Mouse (Mus musculus): ENCODE measurements around the gene Atp6v1g3. TPM values are rescaled to one million over a fixed set of nuclear protein-coding genes. Genes with fewer than 3 reads are reported as not detected.

Atp6v1g3 gene
- polyA plus RNA-seq (2016; fragmentation: Nextera tagmentation; extraction: Ambion mirVana) = not detected in 2 replicates

GRCm38 (mm10) chr1:138273438-138273837, at the start of gene Atp6v1g3:
Gene Atp6v1g3 (plus strand): TSS chr1:138273738.
- WGBS = 79% methylated on average over 2 of the region's 2 CpGs
- H3K27me3 ChIP-seq (ENCODE audit: insufficient read depth, poor library complexity, severe bottlenecking) = no peaks in the 10 kb centered on the region
- H3K4me3 ChIP-seq = no peak within 1 kb of the TSS
- no peak within 1 kb of the TSS for H3K27ac ChIP-seq
- H3K9me3 ChIP-seq = no peaks in the 10 kb centered on the region
- H3K36me3 ChIP-seq = no peaks in the 10 kb centered on the region
- no peaks in the 10 kb centered on the region for H3K4me1 ChIP-seq
- DNase-seq (ENCODE audit: low spot score) = no peak

- H3K36me3 ChIP-seq = no peaks in the 10 kb centered on the region
- H3K27ac ChIP-seq = no peak overlapping the region
- no peak for DNase-seq (ENCODE audit: low spot score)
- no peaks in the 10 kb centered on the region for H3K27me3 ChIP-seq (ENCODE audit: insufficient read depth, poor library complexity, severe bottlenecking)
- H3K9me3 ChIP-seq = no peaks in the 10 kb centered on the region
- H3K4me1 ChIP-seq = no peaks in the 10 kb centered on the region
- H3K4me3 ChIP-seq = no peak overlapping the region
These were observed 40.5 kb upstream of the Atp6v1g3 start for GRCm38 (mm10) chr1:138233051-138233450.

- Histone ChIP-seq H3K36me3 (no peaks in the 10 kb centered on the region), H3K27me3 (ENCODE audit: insufficient read depth, poor library complexity, severe bottlenecking) (no peaks in the 10 kb centered on the region), H3K9me3 (no peaks in the 10 kb centered on the region), H3K27ac (no peak overlapping the region), H3K4me1 (no peaks in the 10 kb centered on the region), H3K4me3 (no peak overlapping the region)
- WGBS = 75% methylated on average over 2 of the region's 2 CpGs
- DNase-seq (ENCODE audit: low spot score) = no peak
These were observed 36.3 kb upstream of the Atp6v1g3 start for GRCm38 (mm10) chr1:138237252-138237651.

- H3K9me3 ChIP-seq = no peaks in the 10 kb centered on the region
- no peak overlapping the region for H3K27ac ChIP-seq
- no peak for DNase-seq (ENCODE audit: low spot score)
- H3K4me3 ChIP-seq = no peak overlapping the region
- no peaks in the 10 kb centered on the region for H3K27me3 ChIP-seq (ENCODE audit: insufficient read depth, poor library complexity, severe bottlenecking)
- no peaks in the 10 kb centered on the region for H3K36me3 ChIP-seq
- WGBS = 73% methylated on average over 5 of the region's 5 CpGs
- H3K4me1 ChIP-seq = no peaks in the 10 kb centered on the region
These were observed 29.6 kb upstream of the Atp6v1g3 start for GRCm38 (mm10) chr1:138243947-138244346.

GRCm38 (mm10) chr1:138244485-138244884, 29.1 kb upstream of the Atp6v1g3 start:
- no peak overlapping the region for H3K27ac ChIP-seq
- no peaks in the 10 kb centered on the region for H3K27me3 ChIP-seq (ENCODE audit: insufficient read depth, poor library complexity, severe bottlenecking)
- WGBS = 53% methylated on average over 7 of the region's 7 CpGs
- no peak overlapping the region for H3K4me3 ChIP-seq
- DNase-seq (ENCODE audit: low spot score) = no peak
- no peaks in the 10 kb centered on the region for H3K9me3 ChIP-seq
- no peaks in the 10 kb centered on the region for H3K4me1 ChIP-seq
- H3K36me3 ChIP-seq = no peaks in the 10 kb centered on the region

GRCm38 (mm10) chr1:138245103-138245502, 28.4 kb upstream of the Atp6v1g3 start:
- Histone ChIP-seq H3K4me3 (no peak overlapping the region), H3K4me1 (no peaks in the 10 kb centered on the region), H3K9me3 (no peaks in the 10 kb centered on the region), H3K27me3 (ENCODE audit: insufficient read depth, poor library complexity, severe bottlenecking) (no peaks in the 10 kb centered on the region), H3K36me3 (no peaks in the 10 kb centered on the region), H3K27ac (no peak overlapping the region)
- DNase-seq (ENCODE audit: low spot score) = no peak
- WGBS = 76% methylated on average over 4 of the region's 4 CpGs

- H3K27ac ChIP-seq = no peak overlapping the region
- no peaks in the 10 kb centered on the region for H3K9me3 ChIP-seq
- no peaks in the 10 kb centered on the region for H3K27me3 ChIP-seq (ENCODE audit: insufficient read depth, poor library complexity, severe bottlenecking)
- no peaks in the 10 kb centered on the region for H3K4me1 ChIP-seq
- WGBS = 80% methylated on average over 3 of the region's 3 CpGs
- no peaks in the 10 kb centered on the region for H3K36me3 ChIP-seq
- DNase-seq (ENCODE audit: low spot score) = no peak
- H3K4me3 ChIP-seq = no peak overlapping the region
These were observed 28.0 kb upstream of the Atp6v1g3 start for GRCm38 (mm10) chr1:138245533-138245932.

GRCm38 (mm10) chr1:138246438-138247164, 26.9 kb upstream of the Atp6v1g3 start:
- no peaks in the 10 kb centered on the region for H3K9me3 ChIP-seq
- no peak overlapping the region for H3K27ac ChIP-seq
- H3K4me1 ChIP-seq = no peaks in the 10 kb centered on the region
- H3K4me3 ChIP-seq = no peak overlapping the region
- 86% methylated on average over 7 of the region's 7 CpGs for WGBS
- no peaks in the 10 kb centered on the region for H3K27me3 ChIP-seq (ENCODE audit: insufficient read depth, poor library complexity, severe bottlenecking)
- H3K36me3 ChIP-seq = no peaks in the 10 kb centered on the region
- DNase-seq (ENCODE audit: low spot score) = no peak

- WGBS = 83% methylated on average over 8 of the region's 8 CpGs
- no peaks in the 10 kb centered on the region for H3K27me3 ChIP-seq (ENCODE audit: insufficient read depth, poor library complexity, severe bottlenecking)
- no peak overlapping the region for H3K27ac ChIP-seq
- no peak overlapping the region for H3K4me3 ChIP-seq
- no peaks in the 10 kb centered on the region for H3K4me1 ChIP-seq
- H3K36me3 ChIP-seq = no peaks in the 10 kb centered on the region
- H3K9me3 ChIP-seq = no peaks in the 10 kb centered on the region
- no peak for DNase-seq (ENCODE audit: low spot score)
These were observed 25.6 kb upstream of the Atp6v1g3 start for GRCm38 (mm10) chr1:138247699-138248483.

- Histone ChIP-seq H3K4me1 (no peaks in the 10 kb centered on the region), H3K27me3 (ENCODE audit: insufficient read depth, poor library complexity, severe bottlenecking) (no peaks in the 10 kb centered on the region), H3K4me3 (no peak overlapping the region), H3K36me3 (no peaks in the 10 kb centered on the region), H3K27ac (no peak overlapping the region), H3K9me3 (no peaks in the 10 kb centered on the region)
- no peak for DNase-seq (ENCODE audit: low spot score)
- WGBS = 79% methylated on average over 2 of the region's 2 CpGs
These were observed 24.8 kb upstream of the Atp6v1g3 start for GRCm38 (mm10) chr1:138248770-138249169.

- no peaks in the 10 kb centered on the region for H3K9me3 ChIP-seq
- WGBS = 58% methylated on average over 2 of the region's 2 CpGs
- DNase-seq (ENCODE audit: low spot score) = no peak
These were observed 22.6 kb upstream of the Atp6v1g3 start for GRCm38 (mm10) chr1:138250951-138251350.

GRCm38 (mm10) chr1:138256172-138256789, 17.3 kb upstream of the Atp6v1g3 start:
- Histone ChIP-seq H3K4me1 (no peaks in the 10 kb centered on the region), H3K9me3 (no peaks in the 10 kb centered on the region), H3K27me3 (ENCODE audit: insufficient read depth, poor library complexity, severe bottlenecking) (no peaks in the 10 kb centered on the region), H3K4me3 (no peak overlapping the region), H3K36me3 (no peaks in the 10 kb centered on the region), H3K27ac (no peak overlapping the region)
- WGBS = 76% methylated on average over 4 of the region's 4 CpGs
- DNase-seq (ENCODE audit: low spot score) = no peak

More at GRCm38 (mm10) chr1:138250951-138251350, 22.6 kb upstream of the Atp6v1g3 start:
- H3K27ac ChIP-seq = no peak overlapping the region
- H3K36me3 ChIP-seq = no peaks in the 10 kb centered on the region
- no peaks in the 10 kb centered on the region for H3K4me1 ChIP-seq
- no peak overlapping the region for H3K4me3 ChIP-seq
- no peaks in the 10 kb centered on the region for H3K27me3 ChIP-seq (ENCODE audit: insufficient read depth, poor library complexity, severe bottlenecking)

- Histone ChIP-seq H3K27me3 (ENCODE audit: insufficient read depth, poor library complexity, severe bottlenecking) (no peaks in the 10 kb centered on the region), H3K4me1 (no peaks in the 10 kb centered on the region), H3K36me3 (no peaks in the 10 kb centered on the region), H3K27ac (no peak overlapping the region), H3K9me3 (no peaks in the 10 kb centered on the region), H3K4me3 (no peak overlapping the region)
- 71% methylated on average over 4 of the region's 4 CpGs for WGBS
- DNase-seq (ENCODE audit: low spot score) = no peak
These were observed 14.8 kb upstream of the Atp6v1g3 start for GRCm38 (mm10) chr1:138258758-138259157.
